Mouse (Mus musculus) embryonic facial prominence, embryonic 15.5 days (tissue): ENCODE data around the gene Prickle1. TPM values are rescaled to one million over a fixed set of nuclear protein-coding genes. Genes with fewer than 3 reads are reported as not detected.

Experiments used
- ATAC-seq: fragments of 200-750 bp; cut with Nextera tagmentation; 2 replicates; pipeline ENCODE4 v1.8.0; 2017; ENCODE audit warnings: low read depth, moderate TSS enrichment; ENCODE audit not compliant: insufficient number of reproducible peaks, low FRiP score, low TSS enrichment
- H3K27ac ChIP-seq: fragments of 300-500 bp; sonication (generic); replicated peaks from 2 replicates; pipeline ENCODE4 v1.5.1; 2015; ENCODE audit warnings: mild to moderate bottlenecking, inconsistent platforms
- H3K27me3 ChIP-seq: fragments of 300-500 bp; sonication (generic); 2 replicates; pipeline ENCODE4 v1.6.1; 2015; ENCODE audit warnings: inconsistent platforms
- H3K36me3 ChIP-seq: fragments of 300-500 bp; sonication (generic); 2 replicates; pipeline ENCODE4 v1.6.1; 2015; ENCODE audit warnings: mild to moderate bottlenecking, inconsistent platforms
- H3K4me1 ChIP-seq: fragments of 300-500 bp; sonication (generic); 2 replicates; pipeline ENCODE4 v1.6.1; 2015; ENCODE audit warnings: inconsistent platforms
- H3K4me2 ChIP-seq: fragments of 300-500 bp; sonication (generic); replicated peaks from 2 replicates; pipeline ENCODE4 v1.6.1; 2015; ENCODE audit warnings: mild to moderate bottlenecking, inconsistent platforms
- H3K4me3 ChIP-seq: fragments of 300-500 bp; sonication (generic); replicated peaks from 2 replicates; pipeline ENCODE4 v1.5.1; 2015; ENCODE audit warnings: mild to moderate bottlenecking, inconsistent platforms
- H3K9ac ChIP-seq: fragments of 300-500 bp; sonication (generic); 2 replicates; pipeline ENCODE4 v1.6.1; 2015; ENCODE audit warnings: inconsistent platforms
- H3K9me3 ChIP-seq: fragments of 300-500 bp; sonication (generic); replicated peaks from 2 replicates; pipeline ENCODE4 v1.6.1; 2016; ENCODE audit warnings: inconsistent platforms
- WGBS: fragments of 180-500 bp; shearing (Covaris S2); methylation state at CpG from one replicate; pipeline ENCODE4 v1.1.7; 2015; 5-methylcytosine and 5-hydroxymethylcytosine counted together
- polyA plus RNA-seq: library from polyadenylated mRNA; unstranded; fragments of >200 nt; fragmentation: Nextera tagmentation; extraction: Ambion mirVana; gene quantifications from 2 replicates; pipeline ENCODE4 v1.2.1, GENCODE M21; 2015

The Prickle1 gene
- polyA plus RNA-seq, 1 experiment from 2014 or later, result 40.2 TPM

- no peak for ATAC-seq
- no peak overlapping the region for H3K9ac ChIP-seq
- no peaks in the 10 kb centered on the region for H3K9me3 ChIP-seq
- WGBS, result 82% methylated on average over 3 of the region's 3 CpGs
- no peaks in the 10 kb centered on the region for H3K36me3 ChIP-seq
- no peaks in the 10 kb centered on the region for H3K27me3 ChIP-seq
- no peaks in the 10 kb centered on the region for H3K4me1 ChIP-seq
- no peak overlapping the region for H3K27ac ChIP-seq
- no peak overlapping the region for H3K4me2 ChIP-seq
- no peak overlapping the region for H3K4me3 ChIP-seq
Measured at GRCm38 (mm10) chr15:93474277-93474676, 121.4 kb downstream of the Prickle1 start.

DNA sequence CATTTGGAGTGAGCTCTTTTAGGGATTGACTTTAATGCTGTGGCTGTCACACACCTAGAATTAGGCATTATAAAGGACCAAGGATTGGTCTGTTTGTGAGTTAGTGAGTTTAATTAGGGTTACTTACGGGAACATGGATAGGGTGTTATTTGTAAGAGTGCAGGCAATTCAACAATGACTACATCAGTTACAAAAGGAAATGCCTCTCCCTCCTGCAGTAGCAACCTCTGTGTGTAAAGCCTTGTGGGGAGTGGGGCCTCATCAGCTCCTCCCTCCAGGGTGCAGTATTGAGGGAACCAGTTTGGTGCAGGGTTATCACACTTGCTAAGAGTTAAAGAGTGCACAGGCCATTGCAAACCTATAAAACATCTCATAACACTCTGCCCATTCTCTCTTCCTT lies 123.6 kb downstream of the Prickle1 start:
- ATAC-seq, result no peak
- 77% methylated on average over 1 of the region's 1 CpGs for WGBS
- no peak overlapping the region for H3K9ac ChIP-seq

DNA sequence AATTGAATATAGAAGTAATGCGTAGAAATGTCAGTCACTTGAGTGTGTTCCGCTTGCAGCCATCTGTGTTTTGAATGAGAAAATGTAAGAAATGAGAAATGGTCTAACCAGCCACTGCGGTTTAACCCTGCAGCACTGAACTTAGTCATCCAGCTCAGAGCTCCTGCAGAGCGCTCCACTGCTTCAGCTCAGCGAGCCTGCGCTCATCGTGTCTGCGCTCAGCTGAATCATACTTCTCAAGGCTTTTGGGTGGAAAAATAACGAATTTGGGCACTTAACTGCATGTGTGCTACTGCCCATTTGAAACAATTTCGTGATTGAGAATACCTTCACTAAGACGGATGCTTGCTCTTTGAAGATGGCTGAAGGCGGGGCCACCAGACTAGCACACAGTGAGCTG lies 124.0 kb downstream of the Prickle1 start:
- no peak for ATAC-seq
- no peaks in the 10 kb centered on the region for H3K4me1 ChIP-seq
- WGBS, result 71% methylated on average over 12 of the region's 12 CpGs
- no peaks in the 10 kb centered on the region for H3K27me3 ChIP-seq
- no peak overlapping the region for H3K4me3 ChIP-seq
- H3K27ac ChIP-seq, result no peak overlapping the region
- H3K36me3 ChIP-seq, result no peaks in the 10 kb centered on the region
- no peak overlapping the region for H3K9ac ChIP-seq
- H3K9me3 ChIP-seq, result no peaks in the 10 kb centered on the region
- no peak overlapping the region for H3K4me2 ChIP-seq

More for the DNA sequence above, 123.6 kb downstream of the Prickle1 start:
- Histone ChIP-seq H3K4me2 (no peak overlapping the region), H3K27me3 (no peaks in the 10 kb centered on the region), H3K36me3 (no peaks in the 10 kb centered on the region), H3K9me3 (no peaks in the 10 kb centered on the region), H3K27ac (no peak overlapping the region), H3K4me3 (no peak overlapping the region), H3K4me1 (no peaks in the 10 kb centered on the region)

GRCm38 (mm10) chr15:93461066-93461465 lies 134.6 kb downstream of the Prickle1 start:
- no peaks in the 10 kb centered on the region for H3K9me3 ChIP-seq
- H3K9ac ChIP-seq, result no peak overlapping the region
- no peaks in the 10 kb centered on the region for H3K27me3 ChIP-seq
- 92% methylated on average over 23 of the region's 23 CpGs for WGBS
- no peaks in the 10 kb centered on the region for H3K4me1 ChIP-seq
- no peak overlapping the region for H3K4me3 ChIP-seq
- no peak overlapping the region for H3K4me2 ChIP-seq
- no peak overlapping the region for H3K27ac ChIP-seq
- ATAC-seq, result no peak
- peaks cover 14% of the 10 kb centered on the region for H3K36me3 ChIP-seq

DNA sequence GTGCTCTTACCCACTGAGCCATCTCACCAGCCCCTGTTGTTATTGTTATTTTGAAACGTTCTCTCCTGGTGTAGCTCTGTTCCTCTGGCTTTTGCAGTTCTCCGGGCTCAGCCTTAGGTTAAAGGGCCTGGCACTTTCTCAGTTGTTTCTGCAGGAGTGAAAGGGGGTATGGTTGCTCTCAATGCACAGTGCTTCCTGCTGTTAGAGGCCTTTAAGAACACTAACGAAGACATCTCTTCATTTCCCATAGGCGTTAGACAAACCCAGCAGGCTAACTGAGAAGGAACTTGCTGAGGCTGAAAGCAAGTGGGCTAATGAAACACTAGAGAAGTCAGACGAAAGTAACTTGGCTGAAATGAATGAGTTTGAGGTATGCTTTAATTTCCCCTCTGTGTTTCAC lies 136.3 kb downstream of the Prickle1 start:
- H3K27me3 ChIP-seq, result no peaks in the 10 kb centered on the region
- H3K27ac ChIP-seq, result no peak overlapping the region
- no peaks in the 10 kb centered on the region for H3K9me3 ChIP-seq
- ATAC-seq, result no peak
- H3K9ac ChIP-seq, result no peak overlapping the region
- WGBS, result 83% methylated on average over 5 of the region's 5 CpGs
- H3K36me3 ChIP-seq, result peaks cover 4% of the 10 kb centered on the region; the same call in 1 of the 2 replicates
- no peaks in the 10 kb centered on the region for H3K4me1 ChIP-seq
- H3K4me2 ChIP-seq, result no peak overlapping the region
- no peak overlapping the region for H3K4me3 ChIP-seq

GRCm38 (mm10) chr15:93456005-93456404 lies 139.7 kb downstream of the Prickle1 start:
- H3K4me3 ChIP-seq, result no peak overlapping the region
- H3K4me1 ChIP-seq, result no peaks in the 10 kb centered on the region
- H3K27me3 ChIP-seq, result no peaks in the 10 kb centered on the region
- ATAC-seq, result no peak
- H3K9me3 ChIP-seq, result no peaks in the 10 kb centered on the region
- no peak overlapping the region for H3K4me2 ChIP-seq
- H3K9ac ChIP-seq, result no peak overlapping the region
- no peak overlapping the region for H3K27ac ChIP-seq
- H3K36me3 ChIP-seq, result peaks cover 4% of the 10 kb centered on the region; the same call in 1 of the 2 replicates

DNA sequence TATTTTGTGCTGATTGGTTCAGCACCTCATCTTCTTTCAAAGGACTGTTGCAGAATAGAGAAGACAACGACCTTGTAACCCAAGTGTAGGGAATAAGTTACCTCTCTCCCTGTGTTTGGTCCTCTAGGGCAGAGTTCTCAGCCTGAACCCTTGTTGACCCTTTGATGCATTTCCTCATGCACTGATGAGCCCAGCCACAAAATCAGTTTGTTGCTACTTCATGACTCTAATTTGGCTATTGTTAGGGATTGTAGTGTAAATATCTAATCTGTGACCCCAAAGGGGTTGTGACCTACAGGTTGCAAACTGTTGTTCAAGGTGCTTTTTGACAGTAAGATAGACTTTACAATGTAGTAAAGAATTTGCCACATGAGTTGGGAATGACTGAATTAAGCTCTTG lies 142.4 kb downstream of the Prickle1 start:
- WGBS, result 75% methylated on average over 1 of the region's 1 CpGs
- H3K27me3 ChIP-seq, result no peaks in the 10 kb centered on the region
- H3K4me1 ChIP-seq, result no peaks in the 10 kb centered on the region
- no peak overlapping the region for H3K9ac ChIP-seq
- no peaks in the 10 kb centered on the region; the same call in 1 of the 2 replicates for H3K36me3 ChIP-seq
- no peak overlapping the region for H3K27ac ChIP-seq
- no peaks in the 10 kb centered on the region for H3K9me3 ChIP-seq
- no peak overlapping the region for H3K4me2 ChIP-seq
- H3K4me3 ChIP-seq, result no peak overlapping the region
- ATAC-seq, result no peak

Other genes with a start within 250 kb of the Prickle1 start
- 127 TPM in 2 replicates for gene Zcrb1, start 197.6 kb downstream of the Prickle1 start, polyA plus RNA-seq
- 45.3 and 50.0 TPM in 2 replicates for gene Pphln1, start 197.5 kb downstream of the Prickle1 start, polyA plus RNA-seq